ENCODE assay signal across 8 mouse cellular contexts in the genomic region with DNA sequence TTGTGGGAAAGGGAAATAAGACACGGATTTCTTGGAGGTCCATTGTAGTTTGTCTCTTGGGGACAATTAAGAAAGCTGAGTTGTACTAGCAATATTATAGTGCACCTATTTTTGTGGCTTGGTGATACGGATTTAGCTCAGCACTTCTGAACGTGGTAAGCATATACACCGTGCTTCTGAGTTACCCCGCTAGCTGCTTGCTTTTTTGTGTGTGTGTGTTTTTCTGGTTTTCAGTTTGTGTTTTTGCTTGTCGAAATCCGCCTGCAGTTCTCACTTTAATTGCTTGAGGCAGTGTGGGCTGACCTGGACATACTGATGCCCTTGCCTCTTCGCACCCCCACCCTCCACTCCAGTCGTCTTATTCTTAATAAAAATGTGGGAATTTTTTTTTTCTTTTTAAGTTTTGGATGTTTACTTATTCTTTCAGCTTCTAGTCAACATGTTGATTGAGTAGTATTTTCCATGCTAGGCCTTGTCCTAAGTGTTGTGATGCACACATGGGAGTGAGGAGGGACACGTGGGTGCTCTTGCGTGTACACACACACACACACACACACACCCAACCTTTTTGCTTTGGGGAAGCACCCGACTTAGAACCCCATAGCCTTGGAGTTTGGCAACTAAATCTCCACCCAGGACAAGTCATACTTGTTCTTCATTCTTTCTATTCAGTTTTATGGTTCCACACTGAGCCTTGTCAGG. TPM values are rescaled to one million over a fixed set of nuclear protein-coding genes. Genes with fewer than 3 reads are reported as not detected.
A peak's percentile ranks its signal among the peaks of the same experiment; 100 is the strongest.
DNase-seq lines count a peak whose midpoint lies in the region; ATAC-seq lines count a peak whose summit lies in the region.

No protein-coding gene starts in this region.

- peaks cover 3 to 10% of the 10 kb centered on the region in 2 experiments for H3K4me1 ChIP-seq in heart, embryonic 14.5 days (ENCODE audit: control insufficient read depth in 2 of 2, insufficient read depth in 2 of 2, low read length in 2 of 2)
- no peaks in the 10 kb centered on the region; the same call in 1 of the 2 replicates for H3K4me1 ChIP-seq in liver, embryonic 16.5 days (ENCODE audit: control insufficient read depth, low read depth, low read length)
- H3K4me1 ChIP-seq in stomach, embryonic 14.5 days (ENCODE audit: control insufficient read depth, insufficient read depth, low read length), result peaks cover 8% of the 10 kb centered on the region

- no peaks in the 10 kb centered on the region for H3K9me3 ChIP-seq in heart, embryonic 14.5 days (ENCODE audit: control insufficient read depth, low read length)
- no peaks in the 10 kb centered on the region for H3K9me3 ChIP-seq in liver, embryonic 16.5 days (replicated peaks; ENCODE audit: control insufficient read depth, low read length)
- H3K9me3 ChIP-seq in stomach, embryonic 14.5 days (ENCODE audit: control insufficient read depth, low read depth, low read length), result no peaks in the 10 kb centered on the region

- peak overlapping the region; percentile 67 to 81 for H3K4me3 ChIP-seq in heart, embryonic 14.5 days (ENCODE audit: control insufficient read depth in 1 of 2, insufficient read depth in 1 of 2, low read depth in 1 of 2, low read length in 2 of 2)
- H3K4me3 ChIP-seq in liver, embryonic 16.5 days (ENCODE audit: low read depth, low read length), result peak overlapping the region; percentile 67
- peak overlapping the region; percentile 93 for H3K4me3 ChIP-seq in stomach, embryonic 14.5 days (ENCODE audit: low read depth, low read length)

- peaks cover 31% of the 10 kb centered on the region for H3K36me3 ChIP-seq in heart, embryonic 14.5 days (ENCODE audit: control insufficient read depth, insufficient read depth, low read length)
- H3K36me3 ChIP-seq in liver, embryonic 16.5 days (ENCODE audit: control insufficient read depth, insufficient read depth), result no peaks in the 10 kb centered on the region
- peaks cover under 1% of the 10 kb centered on the region; the same call in 1 of the 2 replicates for H3K36me3 ChIP-seq in stomach, embryonic 14.5 days (ENCODE audit: control insufficient read depth, insufficient read depth, low read length)

- no peak for ATAC-seq in heart, embryonic 14.5 days (ENCODE audit: insufficient number of reproducible peaks, insufficient read depth, low FRiP score, low read depth)
- ATAC-seq in liver, embryonic 16.5 days (ENCODE audit: low read depth), result no peak
- ATAC-seq in stomach, embryonic 14.5 days (ENCODE audit: insufficient number of reproducible peaks, insufficient read depth, low FRiP score, low read depth), result no peak
- ATAC-seq in erythroid progenitor cell, adult 5-6 weeks (replicated peaks; ENCODE audit: low FRiP score, poor library complexity, severe bottlenecking), result no peak

- H3K27ac ChIP-seq in heart, embryonic 14.5 days (replicated peaks in 1 of 2; ENCODE audit: control insufficient read depth in 1 of 2, insufficient read depth in 1 of 2, low read depth in 2 of 2, low read length in 2 of 2), result peak overlapping the region; percentile 56 to 88
- no peak overlapping the region for H3K27ac ChIP-seq in liver, embryonic 16.5 days (ENCODE audit: low read length)
- peak overlapping the region; percentile 64 for H3K27ac ChIP-seq in stomach, embryonic 14.5 days (ENCODE audit: low read length)

- 18% methylated on average over 12 of the region's 12 CpGs for WGBS in heart, embryonic 14.5 days
- WGBS in liver, embryonic 16.5 days (ENCODE audit: insufficient replicate concordance), result 27% methylated on average over 12 of the region's 12 CpGs
- WGBS in stomach, embryonic 14.5 days, result 19% methylated on average over 12 of the region's 12 CpGs

- H3K27me3 ChIP-seq in heart, embryonic 14.5 days (ENCODE audit: control insufficient read depth, insufficient read depth, low read length), result no peaks in the 10 kb centered on the region
- H3K27me3 ChIP-seq in liver, embryonic 16.5 days (ENCODE audit: control insufficient read depth, insufficient read depth, low read depth, low read length), result peaks cover 30% of the 10 kb centered on the region
- no peaks in the 10 kb centered on the region for H3K27me3 ChIP-seq in stomach, embryonic 14.5 days (ENCODE audit: control insufficient read depth, insufficient read depth, low read length)

- no peak for DNase-seq in heart, postnatal 4 days
- peak; percentile 72 for DNase-seq in MN1 (ENCODE audit: low spot score)
- peak; percentile 5 for DNase-seq in forelimb bud, embryonic 11.5 days (ENCODE audit: low read depth, low spot score)
- no peak for DNase-seq in adrenal gland, adult 8-10 months

- peak overlapping the region; percentile 87 for H3K9ac ChIP-seq in heart, embryonic 14.5 days (ENCODE audit: low read length)
- H3K9ac ChIP-seq in liver, embryonic 16.5 days (ENCODE audit: low read depth, low read length), result peak overlapping the region; percentile 55; the same call in 1 of the 2 replicates
- H3K9ac ChIP-seq in stomach, embryonic 14.5 days (replicated peaks; ENCODE audit: low read depth, low read length), result peak overlapping the region; percentile 84

- peak overlapping the region; percentile 77 for H3K4me2 ChIP-seq in heart, embryonic 14.5 days (ENCODE audit: low read length)
- peak overlapping the region; percentile 76 for H3K4me2 ChIP-seq in liver, embryonic 16.5 days (ENCODE audit: low read depth, low read length)
- H3K4me2 ChIP-seq in stomach, embryonic 14.5 days (replicated peaks; ENCODE audit: low read depth, low read length), result peak overlapping the region; percentile 70

RNA-seq across cellular contexts. Expression of a gene that starts 1.0 kb away (rescaled TPM):
- 100 and 103 TPM in 2 replicates for polyA plus RNA-seq in heart, embryonic 14.5 days (2014; fragmentation: Nextera tagmentation; extraction: Ambion mirVana)
- total RNA-seq in heart, postnatal 4 days (2021), result 10 to 100 TPM; 65.1 to 70.9 TPM
- 9.4 and 10.0 TPM in 2 replicates for polyA plus RNA-seq in liver, embryonic 16.5 days (2015; fragmentation: Nextera tagmentation; extraction: Ambion mirVana)
- 68.4 and 69.0 TPM in 2 replicates for polyA plus RNA-seq in stomach, embryonic 14.5 days (2014; fragmentation: Nextera tagmentation; extraction: Ambion mirVana)
- total RNA-seq in erythroid progenitor cell, adult 5-6 weeks (2015; ENCODE audit: low replicate concordance), result 2.5 TPM in 1 of 2 replicates, not detected in the other
- total RNA-seq in erythroid progenitor cell, adult 5-6 weeks (2017; ENCODE audit: low replicate concordance), result 0.30 and 8.6 TPM in 2 replicates
- total RNA-seq in adrenal gland, adult 8-10 months (2022), result 10 to 100 TPM; 33.2 to 41.7 (median 35.9) TPM

Comparison
In these comparisons a context has a peak if more than half of its experiments do, and no peak if none do; other contexts are left out.
1. DNase-seq: peak in MN1 (single experiment) and forelimb bud, embryonic 11.5 days (single experiment); none in heart, postnatal 4 days (single experiment) and adrenal gland, adult 8-10 months (single experiment).
2. Peak in every context shown above with its lines, with median percentiles within 50 percentile points of each other: H3K4me2 ChIP-seq, H3K4me3 ChIP-seq and H3K9ac ChIP-seq.